Mouse (Mus musculus): ENCODE measurements around the gene Cpped1. TPM values are rescaled to one million over a fixed set of nuclear protein-coding genes. Genes with fewer than 3 reads are reported as not detected.

Gene Cpped1
- 10 to 100 TPM; 34.9 to 49.6 TPM for total RNA-seq (2021)
- long read RNA-seq, experiment 1, transcript Cpped1-202 (4 exons, 2,663 nt) = major isoform, 8 of 23 reads
- long read RNA-seq, experiment 1, partial matches to known transcripts = 5 of 23 reads
- long read RNA-seq, experiment 1, other reads (novel, unspliced or antisense) = 10 of 23 reads
- long read RNA-seq, experiment 2, transcript Cpped1-202 (4 exons, 2,663 nt) = major isoform, 7 of 8 reads
- long read RNA-seq, experiment 2, partial matches to known transcripts = 0 of 8 reads
- long read RNA-seq, experiment 2, other reads (novel, unspliced or antisense) = 0 of 8 reads

GRCm38 (mm10) chr16:11909035-11909591, at the start of gene Cpped1:
Cpped1 (minus strand) TSS chr16:11909445.
- DNase-seq = peak; percentile 90 to 94

GRCm38 (mm10) chr16:11940477-11940876, 31.2 kb upstream of the Cpped1 start:
- DNase-seq = peak; percentile 42 to 69

GRCm38 (mm10) chr16:11910801-11911200, 1.6 kb upstream of the Cpped1 start:
- DNase-seq = no peak

- DNase-seq = no peak
These were observed 572 bp upstream of the Cpped1 start for GRCm38 (mm10) chr16:11909817-11910216.

GRCm38 (mm10) chr16:11908461-11909014, 707 bp downstream of the Cpped1 start:
- no peak for DNase-seq

- DNase-seq = no peak
These were observed 1.4 kb downstream of the Cpped1 start for GRCm38 (mm10) chr16:11907816-11908215.

- DNase-seq = no peak
These were observed 2.3 kb downstream of the Cpped1 start for GRCm38 (mm10) chr16:11906906-11907305.

GRCm38 (mm10) chr16:11905216-11905615, 4.0 kb downstream of the Cpped1 start:
- no peak for DNase-seq

GRCm38 (mm10) chr16:11902007-11902406, 7.2 kb downstream of the Cpped1 start:
- no peak for DNase-seq

- DNase-seq = peak; percentile 40 to 48
These were observed 8.9 kb downstream of the Cpped1 start for GRCm38 (mm10) chr16:11900341-11900740.

GRCm38 (mm10) chr16:11896411-11896810, 12.8 kb downstream of the Cpped1 start:
- DNase-seq = no peak

- DNase-seq = peak; percentile 17 to 25
These were observed 14.4 kb downstream of the Cpped1 start for GRCm38 (mm10) chr16:11894877-11895276.

GRCm38 (mm10) chr16:11890186-11890585, 19.1 kb downstream of the Cpped1 start:
- DNase-seq = no peak

GRCm38 (mm10) chr16:11889741-11890140, 19.5 kb downstream of the Cpped1 start:
- no peak for DNase-seq

- no peak for DNase-seq
These were observed 27.4 kb downstream of the Cpped1 start for GRCm38 (mm10) chr16:11881795-11882194.

- no peak for DNase-seq
These were observed 28.8 kb downstream of the Cpped1 start for GRCm38 (mm10) chr16:11880461-11880860.

- no peak for DNase-seq
These were observed 30.0 kb downstream of the Cpped1 start for GRCm38 (mm10) chr16:11879196-11879595.

- no peak for DNase-seq
These were observed 34.0 kb downstream of the Cpped1 start for GRCm38 (mm10) chr16:11875227-11875626.

- peak; percentile 21 to 24 for DNase-seq
These were observed 36.0 kb downstream of the Cpped1 start for GRCm38 (mm10) chr16:11873292-11873691.

GRCm38 (mm10) chr16:11868486-11868885, 40.8 kb downstream of the Cpped1 start:
- DNase-seq = no peak

- no peak for DNase-seq
These were observed 56.3 kb downstream of the Cpped1 start for GRCm38 (mm10) chr16:11852716-11853605.

- no peak for DNase-seq
These were observed 60.1 kb downstream of the Cpped1 start for GRCm38 (mm10) chr16:11848990-11849658.
